Mouse (Mus musculus) hematopoietic multipotent progenitor cell, adult 10-12 weeks (in vitro differentiated cells): ENCODE measurements around the gene Ap2a1. TPM values are rescaled to one million over a fixed set of nuclear protein-coding genes. Genes with fewer than 3 reads are reported as not detected.

Experiments
- polyA plus RNA-seq: library from polyadenylated mRNA; stranded (reverse); fragments of >175 nt; gene quantifications from 2 replicates; pipeline ENCODE4 v1.2.3, GENCODE M21; 2012; ENCODE audit warnings: low replicate concordance

Ap2a1 gene
- polyA plus RNA-seq = 86.3 and 94.0 TPM in 2 replicates

GRCm38 (mm10) chr7:44929204-44930151 lies at the start of gene Ap2a1:
Gene Ap2a1, minus strand, starts transcription at chr7:44929496.

GRCm38 (mm10) chr7:44974383-44975116 lies 45.3 kb upstream of the Ap2a1 start, which contains the start of gene Cpt1c:
Gene Cpt1c, minus strand, starts transcription at chr7:44974851.

GRCm38 (mm10) chr7:44942904-44943303 lies 13.6 kb upstream of the Ap2a1 start, which contains the start of gene Tsks:
Gene Tsks, plus strand, starts transcription at chr7:44943204.

GRCm38 (mm10) chr7:44895593-44896434 lies 33.5 kb downstream of the Ap2a1 start, which contains the start of gene Fuz:
Gene Fuz, plus strand, starts transcription at chr7:44896079.

GRCm38 (mm10) chr7:44892276-44892921 lies 36.9 kb downstream of the Ap2a1 start, which contains the start of gene Med25:
Gene Med25, minus strand, starts transcription at chr7:44892712.

GRCm38 (mm10) chr7:44869697-44870528 lies 59.4 kb downstream of the Ap2a1 start, which contains the start of gene Ptov1:
Gene Ptov1, minus strand, starts transcription at chr7:44869788.

GRCm38 (mm10) chr7:44857042-44857552 lies 72.2 kb downstream of the Ap2a1 start, which contains the start of gene Pnkp:
Gene Pnkp, plus strand, starts transcription at chr7:44857139.

Other genes starting within 250 kb of the Ap2a1 start
- gene Izumo2, start 220.8 kb downstream of the Ap2a1 start, polyA plus RNA-seq = not detected in 2 replicates
- 76.5 and 90.1 TPM in 2 replicates for gene Vrk3, start 181.1 kb downstream of the Ap2a1 start, polyA plus RNA-seq
- gene Zfp473, start 178.4 kb downstream of the Ap2a1 start, polyA plus RNA-seq = 0.04 and 0.13 TPM in 2 replicates
- gene Nup62, start 113.4 kb downstream of the Ap2a1 start, polyA plus RNA-seq = 31.2 and 81.5 TPM in 2 replicates
- gene Il4i1, start 113.1 kb downstream of the Ap2a1 start, polyA plus RNA-seq = 150 and 240 TPM in 2 replicates
- gene Atf5, start 112.8 kb downstream of the Ap2a1 start, polyA plus RNA-seq = 25.4 and 45.2 TPM in 2 replicates
- 167 and 687 TPM in 2 replicates for gene Akt1s1, start 80.5 kb downstream of the Ap2a1 start, polyA plus RNA-seq
- gene Tbc1d17, start 80.4 kb downstream of the Ap2a1 start, polyA plus RNA-seq = 121 and 132 TPM in 2 replicates
- 55.0 and 91.1 TPM in 2 replicates for gene Pnkp, start 72.4 kb downstream of the Ap2a1 start, polyA plus RNA-seq
- 42.0 and 70.4 TPM in 2 replicates for gene Ptov1, start 59.7 kb downstream of the Ap2a1 start, polyA plus RNA-seq
- gene Med25, start 36.8 kb downstream of the Ap2a1 start, polyA plus RNA-seq = 195 and 493 TPM in 2 replicates
- 68.5 and 164 TPM in 2 replicates for gene Fuz, start 33.4 kb downstream of the Ap2a1 start, polyA plus RNA-seq
- 0.29 TPM in 1 of 2 replicates, not detected in the other for gene Tsks, start 13.7 kb upstream of the Ap2a1 start, polyA plus RNA-seq
- 0.16 and 0.33 TPM in 2 replicates for gene Cpt1c, start 45.4 kb upstream of the Ap2a1 start, polyA plus RNA-seq
- 20.1 and 51.4 TPM in 2 replicates for gene Prmt1, start 57.1 kb upstream of the Ap2a1 start, polyA plus RNA-seq
- gene Irf3, start 68.2 kb upstream of the Ap2a1 start, polyA plus RNA-seq = 121 and 237 TPM in 2 replicates
- 98.8 and 137 TPM in 2 replicates for gene Bcl2l12, start 69.2 kb upstream of the Ap2a1 start, polyA plus RNA-seq
- 147 and 361 TPM in 2 replicates for gene Scaf1, start 86.9 kb upstream of the Ap2a1 start, polyA plus RNA-seq
- gene Rras, start 88.5 kb upstream of the Ap2a1 start, polyA plus RNA-seq = 20.4 and 47.3 TPM in 2 replicates
- gene Prr12, start 123.4 kb upstream of the Ap2a1 start, polyA plus RNA-seq = 91.8 and 211 TPM in 2 replicates
- gene Nosip, start 132.9 kb upstream of the Ap2a1 start, polyA plus RNA-seq = 110 and 117 TPM in 2 replicates
- 21.9 and 40.2 TPM in 2 replicates for gene Prrg2, start 133.2 kb upstream of the Ap2a1 start, polyA plus RNA-seq
- 45.4 and 68.2 TPM in 2 replicates for gene Rcn3, start 162.7 kb upstream of the Ap2a1 start, polyA plus RNA-seq
- gene Fcgrt, start 174.4 kb upstream of the Ap2a1 start, polyA plus RNA-seq = 210 and 322 TPM in 2 replicates
- gene Rps11, start 194.9 kb upstream of the Ap2a1 start, polyA plus RNA-seq = 79.7 and 146 TPM in 2 replicates
- 6,038 and 6,758 TPM in 2 replicates for gene Rpl13a, start 199.3 kb upstream of the Ap2a1 start, polyA plus RNA-seq
- gene Gm45713, start 206.7 kb upstream of the Ap2a1 start, polyA plus RNA-seq = 0.59 and 3.0 TPM in 2 replicates
- gene Flt3l, start 206.9 kb upstream of the Ap2a1 start, polyA plus RNA-seq = 106 and 107 TPM in 2 replicates
- gene Pih1d1, start 224.8 kb upstream of the Ap2a1 start, polyA plus RNA-seq = 35.7 and 44.2 TPM in 2 replicates
- gene Aldh16a1, start 225.1 kb upstream of the Ap2a1 start, polyA plus RNA-seq = 98.2 and 154 TPM in 2 replicates
- gene Slc17a7, start 234.5 kb upstream of the Ap2a1 start, polyA plus RNA-seq = 0.10 and 0.24 TPM in 2 replicates